Mouse (Mus musculus) common myeloid progenitor, adult 5-6 weeks (primary cell): ENCODE data around the gene Lrrc66. TPM values are rescaled to one million over a fixed set of nuclear protein-coding genes. Genes with fewer than 3 reads are reported as not detected.

Experiments
- ATAC-seq: replicated peaks from 2 replicates; pipeline ENCODE4 v1.8.0; 2016; ENCODE audit warnings: low read depth, mild to moderate bottlenecking, moderate TSS enrichment, inconsistent platforms; ENCODE audit not compliant: poor library complexity, severe bottlenecking
- total RNA-seq: library from RNA; stranded (forward); fragments of 200-1000, 187-1606 nt; gene quantifications from 2 replicates; pipeline ENCODE4 v1.2.3, GENCODE M21; 2017

The Lrrc66 gene
- total RNA-seq, 1 experiment from 2014 or later: 13.7 TPM

GRCm38 (mm10) chr5:73569181-73569580, 63.1 kb downstream of the Lrrc66 start:
- 0 out of 2 replicates have a peak, but pooled peaks have one; percentile 39 for ATAC-seq

GRCm38 (mm10) chr5:73566892-73567291, 65.4 kb downstream of the Lrrc66 start:
- no peak for ATAC-seq

DNA sequence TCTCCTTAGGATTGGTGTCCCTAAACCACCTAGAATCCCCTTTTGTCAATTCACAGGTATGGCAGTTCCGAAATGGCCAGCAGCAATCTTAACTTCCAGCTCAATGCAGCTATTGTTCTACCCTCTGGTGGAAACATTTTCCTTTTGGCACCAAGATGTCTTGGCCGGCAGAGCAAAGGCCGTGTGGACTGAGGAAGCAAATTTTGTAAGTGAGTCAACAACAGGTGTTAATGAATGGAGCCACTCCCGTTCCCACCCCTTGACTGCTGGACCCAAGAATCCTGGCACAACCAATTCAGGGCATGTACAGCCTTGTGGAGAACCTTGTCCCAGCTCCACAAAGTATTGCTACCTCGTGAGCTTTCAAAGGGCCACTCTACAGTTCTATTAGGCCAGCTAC, 66.2 kb downstream of the Lrrc66 start:
- ATAC-seq: no peak

GRCm38 (mm10) chr5:73564038-73564437, 68.3 kb downstream of the Lrrc66 start:
- ATAC-seq: no peak

DNA sequence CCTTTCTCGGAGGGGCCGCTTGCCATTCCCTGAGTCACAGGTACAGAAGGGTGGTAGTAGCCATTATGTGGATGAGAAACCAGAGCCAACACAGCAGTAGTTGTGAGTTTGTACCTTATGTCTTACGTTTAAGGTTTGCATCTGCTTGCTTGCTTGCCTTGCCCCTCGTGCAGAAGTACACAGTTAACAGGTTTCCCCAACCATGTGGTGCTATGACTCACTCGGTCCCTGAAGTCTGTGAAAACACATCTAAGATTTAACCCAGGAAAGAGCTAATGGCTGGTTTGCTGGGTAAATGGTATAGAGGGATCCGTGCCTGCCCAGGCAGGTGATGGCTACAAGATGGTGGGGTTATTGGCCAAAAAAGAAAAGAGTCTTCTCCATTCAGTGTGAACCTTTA, 73.6 kb downstream of the Lrrc66 start:
- ATAC-seq: no peak

DNA sequence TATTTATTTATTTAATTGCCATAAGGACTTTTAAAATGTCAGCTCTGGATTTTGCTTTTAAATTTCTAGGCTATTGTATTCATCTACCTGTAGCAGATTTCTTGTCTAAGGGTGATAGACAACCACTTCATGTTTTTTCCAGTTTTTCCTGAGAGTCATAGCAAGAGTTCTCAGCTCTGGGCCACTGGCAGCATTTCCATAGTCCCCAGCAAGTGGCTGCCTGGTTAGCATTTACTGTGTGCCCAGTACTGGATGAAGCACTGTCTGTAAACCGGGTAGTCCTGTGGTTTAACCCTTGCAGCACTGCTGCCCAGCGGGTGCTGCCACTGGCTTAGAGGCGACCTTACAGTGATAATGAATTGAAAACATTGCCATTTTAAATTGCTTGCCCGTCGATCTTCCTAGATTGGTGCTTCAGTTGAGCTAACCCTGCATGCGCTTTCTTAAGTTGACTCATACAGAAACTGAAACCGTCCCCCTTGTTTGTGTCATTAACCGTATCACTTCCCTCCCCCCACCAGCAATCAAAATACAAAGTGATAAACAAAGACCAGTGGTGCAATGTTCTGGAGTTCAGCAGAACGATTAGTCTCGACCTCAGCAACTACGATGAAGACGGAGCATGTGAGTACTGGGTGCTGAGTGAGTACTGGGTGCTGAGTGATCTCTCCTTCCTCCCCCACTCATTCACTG, 75.4 kb downstream of the Lrrc66 start:
- ATAC-seq: no peak

Other genes starting within 250 kb of the Lrrc66 start
- gene Cwh43, start 226.5 kb downstream of the Lrrc66 start, total RNA-seq: not detected in 2 replicates
- 3.3 and 5.4 TPM in 2 replicates for gene Dcun1d4, start 151.5 kb downstream of the Lrrc66 start, total RNA-seq
- gene Sgcb, start 15.3 kb upstream of the Lrrc66 start, total RNA-seq: 2.9 and 5.0 TPM in 2 replicates
- gene Spata18, start 18.9 kb upstream of the Lrrc66 start, total RNA-seq: not detected in 2 replicates